Mouse (Mus musculus): ENCODE results near the gene Tekt3. TPM values are rescaled to one million over a fixed set of nuclear protein-coding genes. Genes with fewer than 3 reads are reported as not detected.

Tekt3 gene
- total and polyA plus RNA-seq, 3 experiments, result not detected

DNA sequence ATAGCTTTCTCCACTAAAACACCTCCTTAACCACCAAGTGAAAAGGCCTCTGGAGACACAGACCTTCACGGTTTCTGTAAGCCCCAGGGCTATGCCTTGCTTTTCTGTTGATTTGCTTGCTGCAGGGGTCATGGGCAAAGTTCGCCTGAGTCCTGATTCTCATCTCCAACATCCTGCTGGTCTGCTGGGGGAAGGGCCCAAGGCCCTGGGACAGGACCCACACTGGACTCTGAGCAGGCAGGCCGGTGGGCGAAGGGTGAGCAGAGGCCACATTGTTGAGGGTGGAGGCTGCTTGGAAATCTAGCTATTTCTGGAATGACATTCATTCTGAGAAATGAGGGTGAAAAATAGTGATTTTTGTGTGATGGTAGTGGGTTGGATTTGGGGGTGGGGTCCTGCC, 81.4 kb downstream of the Tekt3 start:
- Histone ChIP-seq H3K27ac (ENCODE audit: control insufficient read depth, low read depth, low read length) (no peak overlapping the region), H3K4me3 (ENCODE audit: control insufficient read depth in 1 of 2, insufficient read depth in 1 of 2, low read depth in 2 of 2, low read length in 2 of 2) (no peak overlapping the region), H3K27me3 (ENCODE audit: control insufficient read depth in 1 of 2, insufficient read depth in 2 of 2, low read length in 2 of 2) (no peaks in the 10 kb centered on the region), H3K9me3 (replicated peaks; ENCODE audit: insufficient read depth, low read length) (no peaks in the 10 kb centered on the region), H3K4me1 (ENCODE audit: control insufficient read depth in 1 of 2, insufficient read depth in 2 of 2, low read length in 2 of 2) (no peaks in the 10 kb centered on the region), H3K79me2 (ENCODE audit: control insufficient read depth, insufficient read depth, low read length, poor library complexity) (no peaks in the 10 kb centered on the region), H3K9ac (ENCODE audit: control insufficient read depth, low read depth, low read length, poor library complexity, severe bottlenecking) (no peak overlapping the region), H3K36me3 (ENCODE audit: control insufficient read depth in 1 of 2, insufficient read depth in 2 of 2, low read length in 2 of 2) (no peaks in the 10 kb centered on the region)
- TF ChIP-seq SIN3A (IDR thresholded peaks at IDR 0.05; ENCODE audit: low read length) (no peak), CHD1 (IDR thresholded peaks at IDR 0.05; ENCODE audit: low read depth, low read length) (no peak), MAZ (IDR thresholded peaks at IDR 0.05; ENCODE audit: low read depth, low read length) (no peak), ZKSCAN1 (IDR thresholded peaks at IDR 0.05; ENCODE audit: low read depth, low read length) (no peak), RAD21 (IDR thresholded peaks at IDR 0.05; ENCODE audit: low read depth, low read length) (no peak), GABPA (IDR thresholded peaks at IDR 0.05; ENCODE audit: low read depth, low read length) (no peak), SMC3 (IDR thresholded peaks at IDR 0.05; ENCODE audit: low read depth, low read length) (no peak), ELF1 (IDR thresholded peaks at IDR 0.05; ENCODE audit: low read depth, low read length) (no peak), E2F4 (IDR thresholded peaks at IDR 0.05; ENCODE audit: borderline replicate concordance, low read depth, low read length) (no peak)
- DNase-seq (ENCODE audit: low read depth, low spot score), result no peak

DNA sequence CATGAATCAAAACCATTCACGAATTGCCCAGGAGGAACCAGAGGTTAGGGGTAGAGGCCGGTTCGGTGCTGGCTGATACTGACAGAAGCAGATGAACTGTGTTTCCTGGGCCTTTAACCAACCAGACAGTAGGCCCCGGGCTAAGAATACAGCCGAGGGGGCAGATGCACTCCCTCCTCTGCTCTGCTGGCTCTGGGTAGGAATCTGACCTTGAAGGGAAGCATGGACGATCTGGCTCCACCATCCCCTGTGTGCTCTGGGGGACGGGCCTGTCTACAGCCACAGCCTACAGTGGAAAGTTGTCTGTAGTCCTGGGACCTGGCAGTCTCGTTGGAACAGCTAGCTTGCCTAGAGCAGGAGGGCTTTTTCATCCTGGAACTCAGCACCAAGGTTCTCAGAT, 82.0 kb downstream of the Tekt3 start:
- H3K79me2 ChIP-seq (ENCODE audit: control insufficient read depth, insufficient read depth, low read length, poor library complexity), result no peaks in the 10 kb centered on the region
- TF ChIP-seq RCOR1 (IDR thresholded peaks at IDR 0.05; ENCODE audit: low read depth, low read length) (no peak), KAT2A (conservative IDR thresholded peaks at IDR 0.05; ENCODE audit: low read depth, low read length) (no peak), CHD2 (IDR thresholded peaks at IDR 0.05; ENCODE audit: low read length) (no peak), GATA1 (IDR thresholded peaks at IDR 0.05; ENCODE audit: low read depth, low read length) (no peak), MYC (IDR thresholded peaks at IDR 0.05; ENCODE audit: low read depth, low read length) (no peak), RAD21 (IDR thresholded peaks at IDR 0.05; ENCODE audit: low read depth, low read length) (no peak), CTCF (IDR thresholded peaks at IDR 0.05 in 2 of 3, conservative IDR thresholded peaks at IDR 0.05 in 1 of 3; ENCODE audit: control insufficient read depth in 1 of 3, insufficient read depth in 1 of 3, low read depth in 2 of 3, low read length in 3 of 3, poor library complexity in 1 of 3, severe bottlenecking in 1 of 3) (no peak), USF1 (IDR thresholded peaks at IDR 0.05; ENCODE audit: low read depth, low read length) (no peak), HCFC1 (IDR thresholded peaks at IDR 0.05; ENCODE audit: low read depth, low read length) (no peak)
- H3K27ac ChIP-seq (ENCODE audit: control insufficient read depth, low read depth, low read length), result no peak overlapping the region
- H3K9ac ChIP-seq (ENCODE audit: control insufficient read depth, low read depth, low read length, poor library complexity, severe bottlenecking), result no peak overlapping the region
- no peaks in the 10 kb centered on the region for H3K9me3 ChIP-seq (replicated peaks; ENCODE audit: insufficient read depth, low read length)
- no peak for DNase-seq (ENCODE audit: low read depth, low spot score)
- H3K4me1 ChIP-seq (ENCODE audit: control insufficient read depth in 1 of 2, insufficient read depth in 2 of 2, low read length in 2 of 2), result no peaks in the 10 kb centered on the region
- no peaks in the 10 kb centered on the region for H3K36me3 ChIP-seq (ENCODE audit: control insufficient read depth in 1 of 2, insufficient read depth in 2 of 2, low read length in 2 of 2)
- no peak overlapping the region for H3K4me3 ChIP-seq (ENCODE audit: control insufficient read depth in 1 of 2, insufficient read depth in 1 of 2, low read depth in 2 of 2, low read length in 2 of 2)
- no peaks in the 10 kb centered on the region for H3K27me3 ChIP-seq (ENCODE audit: control insufficient read depth in 1 of 2, insufficient read depth in 2 of 2, low read length in 2 of 2)

Other genes starting within 250 kb of the Tekt3 start
- gene Trim16, start 241.4 kb upstream of the Tekt3 start, total RNA-seq (2012; rRNA removed), result 3.1 and 5.9 TPM in 2 replicates
- 1 to 10 TPM in 1 of 2 experiments, not detected in 1; 5.5 TPM for gene Trim16, start 241.4 kb upstream of the Tekt3 start, polyA plus RNA-seq (2012; ENCODE audit: insufficient read depth in 1 of 2, insufficient read length in 2 of 2, low read depth in 1 of 2, low replicate concordance in 2 of 2, missing spikeins in 1 of 2)
- not detected in 2 replicates for gene Fbxw10, start 214.6 kb upstream of the Tekt3 start, total RNA-seq (2012; rRNA removed)
- gene Fbxw10, start 214.6 kb upstream of the Tekt3 start, polyA plus RNA-seq (2012; ENCODE audit: insufficient read depth in 1 of 2, insufficient read length in 2 of 2, low read depth in 1 of 2, low replicate concordance in 2 of 2, missing spikeins in 1 of 2), result not detected
- gene Tvp23b, start 182.2 kb upstream of the Tekt3 start, total RNA-seq (2012; rRNA removed), result 32.1 and 40.0 TPM in 2 replicates
- 10 to 100 TPM in 1 of 2 experiments, not detected in 1; 24.3 TPM for gene Tvp23b, start 182.2 kb upstream of the Tekt3 start, polyA plus RNA-seq (2012; ENCODE audit: insufficient read depth in 1 of 2, insufficient read length in 2 of 2, low read depth in 1 of 2, low replicate concordance in 2 of 2, missing spikeins in 1 of 2)
- gene Cdrt4, start 110.5 kb upstream of the Tekt3 start, total RNA-seq (2012; rRNA removed), result not detected in 2 replicates
- gene Cdrt4, start 110.5 kb upstream of the Tekt3 start, polyA plus RNA-seq (2012; ENCODE audit: insufficient read depth in 1 of 2, insufficient read length in 2 of 2, low read depth in 1 of 2, low replicate concordance in 2 of 2, missing spikeins in 1 of 2), result not detected
- not detected in 2 replicates for gene Pmp22, start 67.3 kb downstream of the Tekt3 start, total RNA-seq (2012; rRNA removed)
- not detected for gene Pmp22, start 67.3 kb downstream of the Tekt3 start, polyA plus RNA-seq (2012; ENCODE audit: insufficient read depth in 1 of 2, insufficient read length in 2 of 2, low read depth in 1 of 2, low replicate concordance in 2 of 2, missing spikeins in 1 of 2)

All from MEL (cell line).